Mouse (Mus musculus) cerebellum, adult 11-12 months (tissue): ENCODE results near the gene Atg16l2.

Experiments
- DNase-seq: peaks from one replicate; pipeline ENCODE4 v3.0.0; 2022

The Atg16l2 gene

DNA sequence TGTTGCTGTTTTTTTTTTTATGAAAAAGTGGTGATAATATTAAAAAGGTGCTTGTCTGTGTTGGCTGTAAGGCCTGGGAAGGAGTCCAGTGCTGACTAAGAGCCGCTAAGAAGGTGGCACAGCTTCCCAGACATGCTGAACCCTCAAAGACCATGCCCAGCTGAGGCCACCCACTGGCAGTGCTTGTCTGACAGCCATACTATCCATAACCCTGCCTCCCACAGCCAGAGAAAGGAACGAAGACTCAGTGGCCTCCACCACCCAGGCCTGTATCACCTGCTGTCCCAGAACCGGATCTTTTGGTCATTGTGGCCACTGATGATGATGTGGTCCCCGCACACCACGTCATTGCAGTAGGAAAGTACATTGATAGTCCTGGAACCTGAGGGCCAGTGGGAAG, 10.8 kb downstream of the Atg16l2 start:
- no peak for DNase-seq

GRCm38 (mm10) chr7:101290401-101290800, 11.7 kb downstream of the Atg16l2 start:
- DNase-seq, result no peak

DNA sequence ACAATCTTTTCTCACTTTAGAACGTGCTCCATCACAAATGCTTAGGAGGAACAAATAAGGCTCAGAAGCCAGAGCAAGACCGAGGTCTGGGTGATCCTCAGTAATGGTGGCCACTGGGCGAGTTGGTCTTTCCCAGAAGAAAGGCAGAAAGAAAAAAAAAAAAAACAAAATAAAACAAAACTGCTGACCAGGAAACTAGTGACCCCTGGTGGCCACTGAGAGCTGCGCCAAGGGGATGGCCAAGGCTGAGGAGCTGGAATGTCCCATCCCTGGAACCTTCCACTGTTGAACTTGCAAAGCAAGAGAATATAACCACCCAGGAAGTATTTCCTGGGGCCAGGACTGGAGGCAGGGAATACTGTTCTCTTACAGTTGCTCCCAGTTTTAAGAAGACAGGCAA, 13.6 kb downstream of the Atg16l2 start:
- no peak for DNase-seq

DNA sequence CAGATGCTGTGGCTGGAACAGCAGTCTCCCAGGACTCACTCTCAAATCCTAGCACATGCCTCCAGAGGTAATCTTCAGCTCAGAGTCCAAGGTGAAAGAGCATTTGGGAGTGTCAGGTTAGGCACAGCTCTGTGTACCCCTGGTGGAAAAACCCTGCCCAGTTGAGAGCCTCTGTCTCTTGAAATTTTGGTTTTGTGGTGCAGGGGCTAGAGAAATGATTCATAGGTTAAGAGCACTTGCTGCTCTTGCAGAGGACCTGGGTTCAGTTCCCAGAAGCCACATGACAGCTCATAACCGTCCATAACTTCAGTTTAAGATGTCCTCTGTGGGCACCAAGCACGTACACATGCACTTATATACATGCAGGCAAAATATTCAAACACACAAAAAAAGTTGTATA, 14.2 kb downstream of the Atg16l2 start:
- DNase-seq, result no peak

- no peak for DNase-seq
Measured at GRCm38 (mm10) chr7:101286891-101287290, 15.2 kb downstream of the Atg16l2 start.

GRCm38 (mm10) chr7:101284504-101284903, 17.5 kb downstream of the Atg16l2 start:
- no peak for DNase-seq

- DNase-seq, result no peak
Measured at GRCm38 (mm10) chr7:101282721-101283120, 19.3 kb downstream of the Atg16l2 start.

DNA sequence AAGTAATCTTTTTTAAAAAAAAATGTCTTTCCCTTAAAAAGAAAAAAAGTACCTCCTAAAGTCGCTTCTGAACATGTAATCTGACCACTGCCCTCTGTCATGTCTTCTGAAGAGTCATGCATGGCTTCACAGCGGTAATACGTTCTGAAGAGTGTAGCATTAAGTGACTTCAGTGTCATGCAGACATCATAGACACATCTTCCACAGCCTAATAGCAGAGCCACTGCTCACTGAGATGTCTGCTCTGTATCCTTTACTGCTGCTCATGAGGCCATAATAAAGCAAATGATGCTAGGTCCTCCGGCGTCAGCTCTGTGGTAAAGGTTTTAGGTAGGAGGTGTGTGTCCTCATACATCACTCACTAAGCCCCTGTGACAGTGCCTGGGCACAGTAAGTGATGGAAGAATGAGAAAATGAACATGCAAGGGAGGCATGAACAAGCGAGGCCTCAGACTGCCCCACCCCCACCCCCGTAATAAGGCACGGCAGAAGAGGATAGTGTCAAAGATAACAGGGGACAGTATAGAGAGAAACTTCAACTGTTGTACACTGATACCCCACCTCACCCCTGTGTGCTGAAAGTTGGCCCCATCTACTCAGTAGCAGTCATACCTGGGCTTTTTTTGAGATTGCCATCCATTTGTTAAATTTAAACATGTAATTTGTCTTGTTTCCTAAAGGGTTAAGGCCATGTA, 29.4 kb downstream of the Atg16l2 start:
- DNase-seq, result no peak

DNA sequence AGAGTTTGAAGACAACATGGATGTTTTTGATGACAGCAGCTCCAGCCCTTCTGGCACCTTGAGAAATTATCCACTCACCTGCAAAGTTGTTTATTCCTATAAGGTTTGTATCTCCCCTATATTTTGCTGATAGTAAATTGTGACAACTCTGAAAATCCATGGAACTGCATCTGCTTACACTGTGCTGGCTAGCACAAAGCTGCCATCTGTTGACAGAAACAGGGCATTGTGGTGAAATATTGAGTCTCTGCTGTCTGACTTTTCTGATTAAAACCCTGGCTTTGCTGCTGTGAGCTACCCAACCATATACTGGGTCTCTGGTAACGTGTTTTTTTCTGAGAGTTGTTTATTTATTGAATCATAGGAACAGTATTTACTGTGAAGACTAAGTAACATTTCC, 30.4 kb downstream of the Atg16l2 start:
- DNase-seq, result no peak

DNA sequence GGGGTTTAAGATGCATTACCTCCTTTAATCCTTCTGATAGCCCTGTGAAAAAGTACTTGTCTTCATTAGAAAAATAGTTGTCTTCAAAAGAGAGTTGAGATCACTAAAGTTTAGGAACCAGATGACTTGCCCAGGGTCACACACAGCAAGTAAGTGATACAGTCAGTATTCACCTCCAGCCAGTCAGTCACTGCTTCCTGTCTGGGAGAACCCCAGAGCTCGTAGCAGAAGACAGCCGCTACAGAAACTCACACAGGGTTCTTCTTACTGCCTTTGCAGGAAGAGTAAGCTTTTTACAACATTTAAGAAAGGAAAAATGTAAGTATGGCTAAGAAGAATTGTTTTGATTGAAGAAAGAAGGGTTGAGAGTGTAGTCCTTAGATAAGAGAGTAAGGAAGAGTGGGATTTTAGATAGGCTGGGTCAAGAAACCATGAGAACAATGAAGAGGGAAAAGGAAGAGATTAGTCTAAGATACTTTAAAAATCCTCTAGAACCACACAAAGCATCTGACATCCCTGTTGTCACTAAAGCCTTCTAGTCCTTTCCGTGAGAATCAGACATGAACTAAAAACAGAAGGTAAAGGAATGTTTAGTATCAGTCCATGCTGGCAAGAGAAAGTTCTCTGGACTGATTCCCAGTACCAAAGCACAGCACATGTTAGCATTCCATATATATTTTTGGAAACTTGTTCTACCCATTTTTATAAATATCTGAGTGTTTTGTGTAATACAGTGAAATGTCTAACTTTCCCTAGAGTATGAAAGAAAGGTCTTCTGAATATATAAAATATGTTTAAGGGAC, 34.4 kb downstream of the Atg16l2 start:
- DNase-seq, result no peak

DNA sequence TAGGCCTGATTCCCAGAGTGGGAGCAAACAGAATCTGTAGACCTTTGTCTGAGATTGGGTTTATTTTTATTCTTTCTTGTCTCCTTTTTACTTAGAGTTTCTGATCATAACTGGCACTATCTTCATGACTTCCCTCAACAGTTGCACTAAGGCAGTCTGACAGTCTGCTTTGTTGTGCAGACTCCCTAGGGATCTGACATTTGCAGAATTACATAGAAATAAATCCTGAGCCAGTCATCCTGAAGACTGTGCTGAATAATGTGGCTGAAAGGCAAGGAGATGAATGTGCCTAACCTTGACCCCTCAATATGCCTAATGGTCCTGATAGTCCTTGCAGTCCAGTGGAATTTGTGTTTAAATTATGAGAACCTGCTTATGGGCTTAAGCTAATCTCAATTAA, 38.5 kb downstream of the Atg16l2 start:
- DNase-seq, result no peak

DNA sequence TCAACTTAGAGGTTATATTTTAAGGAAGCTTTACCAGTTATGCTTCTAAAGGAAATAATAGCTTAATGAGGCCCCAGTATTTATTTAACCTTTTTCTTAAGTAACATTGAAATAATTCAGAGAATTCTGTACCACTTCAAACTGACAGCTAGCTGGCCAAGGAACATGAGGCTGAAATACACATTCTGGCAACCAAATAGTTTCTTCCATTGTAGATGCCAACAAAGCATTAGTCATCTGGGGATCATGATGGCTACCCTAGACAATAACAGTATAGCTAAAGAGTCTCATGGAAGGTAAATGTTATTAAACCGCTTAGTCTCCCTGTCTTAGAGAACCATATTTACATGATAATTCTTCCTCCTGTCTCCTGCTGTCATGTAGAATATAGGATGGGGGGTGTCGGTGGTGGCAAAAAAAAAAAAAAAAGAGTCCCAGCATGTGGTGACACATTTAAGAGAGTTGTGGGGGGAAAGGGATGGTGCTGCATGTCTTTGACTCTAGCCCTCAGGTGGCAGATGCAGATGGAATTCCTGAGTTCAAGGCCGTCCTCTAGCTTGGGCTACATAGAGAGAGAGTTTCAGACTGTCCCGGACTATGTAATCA, 40.0 kb downstream of the Atg16l2 start:
- no peak for DNase-seq

- DNase-seq, result no peak
Measured at GRCm38 (mm10) chr7:101258482-101258881, 43.6 kb downstream of the Atg16l2 start.

- no peak for DNase-seq
Measured at GRCm38 (mm10) chr7:101253071-101253470, 49.0 kb downstream of the Atg16l2 start.

- DNase-seq, result no peak
Measured at GRCm38 (mm10) chr7:101249173-101249572, 52.9 kb downstream of the Atg16l2 start.

- DNase-seq, result no peak
Measured at GRCm38 (mm10) chr7:101248760-101249159, 53.3 kb downstream of the Atg16l2 start.

GRCm38 (mm10) chr7:101236712-101237473, 65.2 kb downstream of the Atg16l2 start:
- no peak for DNase-seq

GRCm38 (mm10) chr7:101232716-101233115, 69.3 kb downstream of the Atg16l2 start:
- no peak for DNase-seq

DNA sequence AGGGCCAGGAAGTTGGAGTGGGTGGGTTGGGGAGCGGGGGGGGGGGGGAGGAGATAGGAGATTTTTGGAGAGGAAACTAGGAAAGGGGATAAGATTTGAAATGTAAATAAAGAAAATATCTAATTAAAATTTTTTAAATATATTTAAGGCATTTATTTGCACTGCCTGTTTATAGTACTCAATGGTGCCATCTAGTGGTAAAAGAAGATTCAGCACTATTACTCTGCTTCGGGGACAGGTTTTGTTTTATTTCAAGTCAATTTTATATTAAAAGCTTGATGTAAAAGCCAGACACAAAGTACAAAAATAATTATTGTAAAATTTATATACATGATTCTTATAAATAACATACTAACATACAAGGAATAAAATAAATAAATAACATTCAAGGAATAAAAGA, 70.6 kb downstream of the Atg16l2 start:
- DNase-seq, result no peak

GRCm38 (mm10) chr7:101229336-101229735, 72.7 kb downstream of the Atg16l2 start:
- DNase-seq, result no peak

GRCm38 (mm10) chr7:101223501-101223900, 78.5 kb downstream of the Atg16l2 start:
- no peak for DNase-seq

DNA sequence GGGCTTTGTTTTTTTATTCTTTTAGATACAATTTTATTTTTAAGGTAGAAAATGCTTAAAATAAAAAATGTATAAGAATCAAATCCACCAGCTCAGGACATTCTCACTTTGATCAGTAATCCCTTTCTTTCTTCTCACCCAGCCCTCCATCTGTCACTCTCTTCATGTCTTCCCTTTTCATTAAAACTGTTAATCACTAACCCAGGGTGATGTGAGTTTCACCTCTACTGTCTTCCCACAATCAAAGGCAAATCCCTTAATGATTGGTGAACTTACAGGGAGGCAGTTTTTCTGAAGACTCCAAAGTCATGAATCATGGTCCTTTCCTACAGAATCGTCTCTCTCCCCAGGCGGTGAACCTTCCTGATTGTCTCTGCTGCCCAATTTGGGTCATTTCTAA, 85.3 kb downstream of the Atg16l2 start:
- DNase-seq, result no peak
